Mouse (Mus musculus): ENCODE data around the gene Pparg. TPM values are rescaled to one million over a fixed set of nuclear protein-coding genes. Genes with fewer than 3 reads are reported as not detected.

The Pparg gene
- total and polyA plus RNA-seq, 3 experiments = not detected

- Histone ChIP-seq H3K79me2 (replicated peaks; ENCODE audit: control insufficient read depth, extremely low read depth, insufficient read depth, poor library complexity, severe bottlenecking) (no peaks in the 10 kb centered on the region), H3K36me3 (replicated peaks in 1 of 2; ENCODE audit: control insufficient read depth in 1 of 2, insufficient read depth in 1 of 2, low read length in 1 of 2) (no peaks in the 10 kb centered on the region), H3K4me1 (ENCODE audit: control insufficient read depth in 1 of 2, insufficient read depth in 2 of 2) (no peaks in the 10 kb centered on the region), H3K9ac (ENCODE audit: insufficient read depth, low read depth) (no peak overlapping the region), H3K27me3 (replicated peaks) (no peaks in the 10 kb centered on the region), H3K9me3 (replicated peaks; ENCODE audit: low read length) (no peaks in the 10 kb centered on the region), H3K4me2 (ENCODE audit: insufficient read depth, low read depth, poor library complexity, severe bottlenecking) (no peak overlapping the region), H3K4me3 (replicated peaks in 1 of 3; ENCODE audit: low read depth in 2 of 3, low read length in 2 of 3, poor library complexity in 1 of 3) (no peak overlapping the region), H3K27ac (ENCODE audit: insufficient read depth, low read depth) (no peak overlapping the region)
- in situ Hi-C loops (cut with MboI; ENCODE audit: low pct_ligation_motif_present, low pct_unique_long_range_greater_than_20kb, low sequenced_read_pairs) = no loop called here
- TF ChIP-seq NELFE (IDR thresholded peaks at IDR 0.05; ENCODE audit: low read depth, low read length) = no peak
- TF ChIP-seq E2F4 (IDR thresholded peaks at IDR 0.05; ENCODE audit: insufficient replicate concordance, low read depth, low read length) = no peak
- DNase-seq (ENCODE audit: extremely low read depth) = no peak
- dilution Hi-C loops (cut with MboI; ENCODE audit: extremely low pct_ligation_motif_present, extremely low pct_unique_long_range_greater_than_20kb, low sequenced_read_pairs) = no loop called here
Measured at GRCm38 (mm10) chr6:115421665-115422064, 60.9 kb downstream of the Pparg start.

- TF ChIP-seq ELF1 (IDR thresholded peaks at IDR 0.05; ENCODE audit: low read depth, low read length) = no peak
- no peak for TF ChIP-seq POLR2A (IDR thresholded peaks at IDR 0.05; ENCODE audit: low read depth, low read length)
- Histone ChIP-seq H3K79me2 (replicated peaks; ENCODE audit: control insufficient read depth, extremely low read depth, insufficient read depth, poor library complexity, severe bottlenecking) (no peaks in the 10 kb centered on the region), H3K27ac (ENCODE audit: insufficient read depth, low read depth) (no peak overlapping the region), H3K4me3 (replicated peaks in 1 of 3; ENCODE audit: low read depth in 2 of 3, low read length in 2 of 3, poor library complexity in 1 of 3) (no peak overlapping the region), H3K27me3 (replicated peaks) (no peaks in the 10 kb centered on the region), H3K9ac (ENCODE audit: insufficient read depth, low read depth) (no peak overlapping the region), H3K4me1 (ENCODE audit: control insufficient read depth in 1 of 2, insufficient read depth in 2 of 2) (no peaks in the 10 kb centered on the region), H3K36me3 (replicated peaks in 1 of 2; ENCODE audit: control insufficient read depth in 1 of 2, insufficient read depth in 1 of 2, low read length in 1 of 2) (no peaks in the 10 kb centered on the region), H3K4me2 (ENCODE audit: insufficient read depth, low read depth, poor library complexity, severe bottlenecking) (no peak overlapping the region), H3K9me3 (replicated peaks; ENCODE audit: low read length) (no peaks in the 10 kb centered on the region)
- dilution Hi-C loops (cut with MboI; ENCODE audit: extremely low pct_ligation_motif_present, extremely low pct_unique_long_range_greater_than_20kb, low sequenced_read_pairs) = no loop called here
- in situ Hi-C loops (cut with MboI; ENCODE audit: low pct_ligation_motif_present, low pct_unique_long_range_greater_than_20kb, low sequenced_read_pairs) = no loop called here
- DNase-seq (ENCODE audit: extremely low read depth) = no peak
Measured at GRCm38 (mm10) chr6:115424433-115424832, 63.7 kb downstream of the Pparg start.

- DNase-seq (ENCODE audit: extremely low read depth) = no peak
- H3K27ac ChIP-seq (ENCODE audit: insufficient read depth, low read depth) = no peak overlapping the region
- H3K4me1 ChIP-seq (ENCODE audit: control insufficient read depth in 1 of 2, insufficient read depth in 2 of 2) = no peaks in the 10 kb centered on the region
- no peaks in the 10 kb centered on the region for H3K79me2 ChIP-seq (replicated peaks; ENCODE audit: control insufficient read depth, extremely low read depth, insufficient read depth, poor library complexity, severe bottlenecking)
- in situ Hi-C loops (cut with MboI; ENCODE audit: low pct_ligation_motif_present, low pct_unique_long_range_greater_than_20kb, low sequenced_read_pairs) (no loop called here), dilution Hi-C loops (cut with MboI; ENCODE audit: extremely low pct_ligation_motif_present, extremely low pct_unique_long_range_greater_than_20kb, low sequenced_read_pairs) (no loop called here)
- no peak overlapping the region for H3K4me3 ChIP-seq (replicated peaks in 1 of 3; ENCODE audit: low read depth in 2 of 3, low read length in 2 of 3, poor library complexity in 1 of 3)
- no peak overlapping the region for H3K4me2 ChIP-seq (ENCODE audit: insufficient read depth, low read depth, poor library complexity, severe bottlenecking)
- no peaks in the 10 kb centered on the region for H3K27me3 ChIP-seq (replicated peaks)
- no peaks in the 10 kb centered on the region for H3K9me3 ChIP-seq (replicated peaks; ENCODE audit: low read length)
- H3K9ac ChIP-seq (ENCODE audit: insufficient read depth, low read depth) = no peak overlapping the region
- H3K36me3 ChIP-seq (replicated peaks in 1 of 2; ENCODE audit: control insufficient read depth in 1 of 2, insufficient read depth in 1 of 2, low read length in 1 of 2) = no peaks in the 10 kb centered on the region
- TF ChIP-seq NRF1 (IDR thresholded peaks at IDR 0.05; ENCODE audit: low read depth, low read length) (no peak), CHD2 (IDR thresholded peaks at IDR 0.05; ENCODE audit: low read length) (no peak), MYC (IDR thresholded peaks at IDR 0.05; ENCODE audit: low read depth, low read length) (no peak), USF1 (IDR thresholded peaks at IDR 0.05; ENCODE audit: low read depth, low read length) (no peak), JUND (conservative IDR thresholded peaks at IDR 0.05; ENCODE audit: low read depth, low read length) (no peak), ZMIZ1 (IDR thresholded peaks at IDR 0.05; ENCODE audit: low read depth, low read length) (no peak), GABPA (IDR thresholded peaks at IDR 0.05; ENCODE audit: insufficient replicate concordance, low read depth, low read length) (no peak), BHLHE40 (IDR thresholded peaks at IDR 0.05; ENCODE audit: low read depth, low read length) (no peak), PAX5 (IDR thresholded peaks at IDR 0.05; ENCODE audit: low read length) (no peak)
Measured at GRCm38 (mm10) chr6:115432726-115433125, 72.0 kb downstream of the Pparg start.
